Mouse (Mus musculus): ENCODE measurements around the gene Slc7a7.

- TF ChIP-seq POLR2A (IDR thresholded peaks at IDR 0.05; ENCODE audit: low read depth, low read length): no peak
- no peak for TF ChIP-seq CTCF (IDR thresholded peaks at IDR 0.05; ENCODE audit: borderline replicate concordance, insufficient read depth, low read length)
Observed at GRCm38 (mm10) chr14:54398921-54399382, 18.6 kb downstream of the Slc7a7 start.
